ENCODE assay signal across 31 mouse cellular contexts in the genomic region with DNA sequence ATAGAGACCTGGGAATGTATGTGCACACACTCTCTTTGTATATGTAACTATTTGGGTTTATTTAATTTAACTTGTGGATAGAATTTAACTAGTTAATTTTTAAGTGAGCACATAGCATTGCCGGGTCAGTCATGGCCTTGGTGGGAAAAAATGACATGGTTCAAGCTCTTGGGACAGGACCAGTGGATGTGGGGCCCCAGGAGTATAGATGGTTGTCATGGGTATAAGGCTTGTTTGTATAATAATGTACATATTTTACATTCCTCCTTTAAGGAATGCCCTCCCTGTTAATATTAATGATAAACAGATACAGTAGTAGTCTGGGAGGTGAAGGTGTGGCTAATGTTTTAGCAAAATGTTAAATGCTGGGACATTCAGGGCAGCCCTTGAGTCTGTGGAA.
"Had no signal": no experiment of that assay in that cellular context is flagged by ENCODE, and none has a peak within 500 bp of the region (broad histone marks: within the 10 kb centered on the region; RNA-seq: fewer than 3 reads in every experiment).

No protein-coding gene starts in this region.

- H3K4me3 ChIP-seq: limb, embryonic 10.5 days; limb, embryonic 12.5 days; limb, embryonic 13.5 days; limb, embryonic 15.5 days; liver, embryonic 12.5 days; liver, embryonic 13.5 days; liver, embryonic 15.5 days; lung, embryonic 15.5 days; megakaryocyte, embryonic 14.5 days; midbrain, embryonic 10.5 days; midbrain, embryonic 12.5 days; midbrain, embryonic 13.5 days; midbrain, embryonic 15.5 days; myocyte had no signal

- H3K27ac ChIP-seq: limb, embryonic 10.5 days; limb, embryonic 12.5 days; limb, embryonic 13.5 days; limb, embryonic 15.5 days; liver, embryonic 12.5 days; liver, embryonic 13.5 days; liver, embryonic 14.5 days; liver, embryonic 15.5 days; lung, embryonic 15.5 days; macrophage; midbrain, embryonic 10.5 days; midbrain, embryonic 12.5 days; midbrain, embryonic 13.5 days; midbrain, embryonic 15.5 days had no signal

- DNase-seq: left cerebral cortex, postnatal 4 days; liver; liver, embryonic 13.5 days; liver, postnatal 0 days; lung, adult 18-20 months; lung, adult 2 months; lung, embryonic 14.5 days; lung, postnatal 10 days; lung, postnatal 14 days; lung, postnatal 36 days; lung, postnatal 4 days; midbrain, embryonic 14.5 days had no signal

- H3K4me2 ChIP-seq: limb, embryonic 12.5 days; limb, embryonic 13.5 days; limb, embryonic 15.5 days; liver, embryonic 11.5 days; liver, embryonic 12.5 days; liver, embryonic 13.5 days; liver, embryonic 15.5 days; lung, embryonic 14.5 days; lung, embryonic 15.5 days; midbrain, embryonic 11.5 days; midbrain, embryonic 12.5 days; midbrain, embryonic 13.5 days; midbrain, embryonic 15.5 days had no signal

- ATAC-seq: liver, embryonic 12.5 days; liver, postnatal 0 days; lung, postnatal 0 days; midbrain, embryonic 13.5 days; midbrain, embryonic 15.5 days; midbrain, embryonic 16.5 days had no signal

- H3K4me1 ChIP-seq: limb, embryonic 10.5 days; limb, embryonic 12.5 days; limb, embryonic 13.5 days; limb, embryonic 15.5 days; liver, embryonic 12.5 days; liver, embryonic 13.5 days; liver, embryonic 15.5 days; lung, embryonic 15.5 days; megakaryocyte, embryonic 14.5 days; midbrain, embryonic 10.5 days; midbrain, embryonic 12.5 days; midbrain, embryonic 13.5 days; midbrain, embryonic 15.5 days had no signal

- H3K9ac ChIP-seq: limb, embryonic 12.5 days; limb, embryonic 13.5 days; limb, embryonic 15.5 days; liver, embryonic 12.5 days; liver, embryonic 13.5 days; liver, embryonic 14.5 days; liver, embryonic 15.5 days; liver, postnatal 0 days; lung, embryonic 14.5 days; lung, embryonic 15.5 days; midbrain, embryonic 12.5 days; midbrain, embryonic 13.5 days; midbrain, embryonic 15.5 days had no signal

- H3K9me3 ChIP-seq: limb, embryonic 10.5 days; limb, embryonic 12.5 days; limb, embryonic 13.5 days; limb, embryonic 15.5 days; liver, embryonic 12.5 days; liver, embryonic 13.5 days; liver, embryonic 15.5 days; lung, embryonic 15.5 days; megakaryocyte, embryonic 14.5 days; midbrain, embryonic 10.5 days; midbrain, embryonic 12.5 days; midbrain, embryonic 13.5 days; midbrain, embryonic 15.5 days had no signal

- H3K27me3 ChIP-seq: limb, embryonic 12.5 days; limb, embryonic 13.5 days; limb, embryonic 15.5 days; liver, embryonic 12.5 days; liver, embryonic 13.5 days; liver, embryonic 15.5 days; lung, embryonic 15.5 days; megakaryocyte, embryonic 14.5 days; midbrain, embryonic 12.5 days; midbrain, embryonic 13.5 days; midbrain, embryonic 15.5 days had no signal

- H3K36me3 ChIP-seq: limb, embryonic 10.5 days; limb, embryonic 12.5 days; limb, embryonic 13.5 days; limb, embryonic 15.5 days; liver, embryonic 12.5 days; liver, embryonic 13.5 days; liver, embryonic 15.5 days; lung, embryonic 15.5 days; midbrain, embryonic 10.5 days; midbrain, embryonic 12.5 days; midbrain, embryonic 13.5 days; midbrain, embryonic 15.5 days had no signal
